Mouse (Mus musculus): Measurements from ENCODE around the gene Skiv2l. TPM values are rescaled to one million over a fixed set of nuclear protein-coding genes. Genes with fewer than 3 reads are reported as not detected.
A peak's percentile ranks its signal among the peaks of the same experiment; 100 is the strongest.

Skiv2l gene
- polyA plus RNA-seq, 1 experiment from 2014 or later: 24.3 TPM

DNA sequence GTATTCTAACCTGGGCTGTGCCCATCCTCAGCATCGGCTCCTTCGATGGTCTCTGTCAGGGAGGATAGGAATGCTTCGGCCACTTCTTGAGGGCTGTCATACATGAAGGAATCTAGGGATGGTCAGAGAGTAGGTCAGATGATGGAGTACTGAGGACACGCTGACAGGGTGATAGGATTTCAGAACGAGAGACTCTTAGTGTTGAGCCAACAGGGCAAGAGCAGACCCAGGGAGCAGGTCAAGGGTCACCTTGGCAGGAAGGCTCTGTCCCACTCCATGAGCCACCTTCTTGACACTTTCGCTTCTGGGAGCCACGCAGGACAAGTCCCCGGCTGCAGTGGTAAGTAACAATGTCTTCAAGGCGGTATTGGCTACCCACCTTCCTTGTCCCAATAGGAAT, 10.5 kb upstream of the Skiv2l start:
- Histone ChIP-seq H3K9me3 (replicated peaks; ENCODE audit: control insufficient read depth, low read length) (no peaks in the 10 kb centered on the region), H3K4me3 (ENCODE audit: low read depth, low read length) (no peak overlapping the region), H3K4me1 (ENCODE audit: control insufficient read depth, insufficient read depth, low read length) (no peaks in the 10 kb centered on the region), H3K4me2 (no peak overlapping the region), H3K27ac (ENCODE audit: low read depth, low read length) (no peak overlapping the region), H3K9ac (ENCODE audit: low read depth, low read length) (no peak overlapping the region), H3K36me3 (ENCODE audit: control insufficient read depth, insufficient read depth, low read length) (peaks cover 4% of the 10 kb centered on the region; the same call in 1 of the 2 replicates), H3K27me3 (ENCODE audit: control insufficient read depth, insufficient read depth, low read length) (peaks cover 9% of the 10 kb centered on the region)
- ATAC-seq (replicated peaks; ENCODE audit: insufficient number of reproducible peaks, low FRiP score, low TSS enrichment): no peak
- 76% methylated on average over 9 of the region's 9 CpGs for WGBS (ENCODE audit: insufficient replicate concordance)

DNA sequence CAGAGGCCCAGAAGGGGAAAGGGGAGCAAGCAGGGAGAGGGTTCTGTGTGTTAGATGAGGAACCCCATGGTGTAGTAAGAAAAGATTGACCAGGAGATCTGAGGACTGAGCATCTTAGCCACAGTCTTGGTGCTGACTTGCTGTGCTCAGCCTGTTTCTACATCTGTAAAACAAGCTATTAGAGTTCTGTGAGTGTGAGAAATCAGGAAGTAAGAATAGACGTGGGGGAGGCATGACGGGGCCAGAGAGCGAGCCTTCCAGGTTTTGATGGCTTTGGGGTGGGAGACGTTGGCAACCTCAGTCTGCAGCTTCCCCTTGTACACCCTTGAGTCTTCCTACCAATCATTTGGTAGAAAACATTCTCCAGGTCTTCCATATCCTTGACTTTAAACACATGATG, 8.7 kb upstream of the Skiv2l start:
- Histone ChIP-seq H3K27me3 (ENCODE audit: control insufficient read depth, insufficient read depth, low read length) (peaks cover 9% of the 10 kb centered on the region), H3K4me3 (ENCODE audit: low read depth, low read length) (no peak overlapping the region), H3K9me3 (replicated peaks; ENCODE audit: control insufficient read depth, low read length) (no peaks in the 10 kb centered on the region), H3K27ac (ENCODE audit: low read depth, low read length) (no peak overlapping the region), H3K4me1 (ENCODE audit: control insufficient read depth, insufficient read depth, low read length) (no peaks in the 10 kb centered on the region), H3K36me3 (ENCODE audit: control insufficient read depth, insufficient read depth, low read length) (peaks cover 17% of the 10 kb centered on the region; the same call in 1 of the 2 replicates), H3K9ac (ENCODE audit: low read depth, low read length) (no peak overlapping the region), H3K4me2 (no peak overlapping the region)
- 87% methylated on average over 4 of the region's 4 CpGs for WGBS (ENCODE audit: insufficient replicate concordance)
- no peak for ATAC-seq (replicated peaks; ENCODE audit: insufficient number of reproducible peaks, low FRiP score, low TSS enrichment)

GRCm38 (mm10) chr17:34855825-34856224, 5.8 kb upstream of the Skiv2l start:
- WGBS (ENCODE audit: insufficient replicate concordance): 40% methylated on average over 3 of the region's 3 CpGs

GRCm38 (mm10) chr17:34854761-34855160, 4.8 kb upstream of the Skiv2l start:
- ATAC-seq (replicated peaks; ENCODE audit: insufficient number of reproducible peaks, low FRiP score, low TSS enrichment): no peak
- Histone ChIP-seq H3K4me3 (ENCODE audit: low read depth, low read length) (no peak overlapping the region), H3K9me3 (replicated peaks; ENCODE audit: control insufficient read depth, low read length) (no peaks in the 10 kb centered on the region), H3K27me3 (ENCODE audit: control insufficient read depth, insufficient read depth, low read length) (no peaks in the 10 kb centered on the region), H3K9ac (ENCODE audit: low read depth, low read length) (no peak overlapping the region), H3K27ac (ENCODE audit: low read depth, low read length) (no peak overlapping the region), H3K4me1 (ENCODE audit: control insufficient read depth, insufficient read depth, low read length) (peaks cover 8% of the 10 kb centered on the region), H3K4me2 (no peak overlapping the region), H3K36me3 (ENCODE audit: control insufficient read depth, insufficient read depth, low read length) (peaks cover 27% of the 10 kb centered on the region; the same call in 1 of the 2 replicates)
- 85% methylated on average over 3 of the region's 3 CpGs for WGBS (ENCODE audit: insufficient replicate concordance)

More at GRCm38 (mm10) chr17:34855825-34856224, 5.8 kb upstream of the Skiv2l start:
- H3K4me3 ChIP-seq (ENCODE audit: low read depth, low read length): no peak overlapping the region
- H3K4me1 ChIP-seq (ENCODE audit: control insufficient read depth, insufficient read depth, low read length): peaks cover 7% of the 10 kb centered on the region
- no peaks in the 10 kb centered on the region for H3K27me3 ChIP-seq (ENCODE audit: control insufficient read depth, insufficient read depth, low read length)
- H3K27ac ChIP-seq (ENCODE audit: low read depth, low read length): no peak overlapping the region
- H3K36me3 ChIP-seq (ENCODE audit: control insufficient read depth, insufficient read depth, low read length): peaks cover 27% of the 10 kb centered on the region; the same call in 1 of the 2 replicates
- no peak overlapping the region for H3K4me2 ChIP-seq
- no peaks in the 10 kb centered on the region for H3K9me3 ChIP-seq (replicated peaks; ENCODE audit: control insufficient read depth, low read length)
- no peak overlapping the region for H3K9ac ChIP-seq (ENCODE audit: low read depth, low read length)
- no peak for ATAC-seq (replicated peaks; ENCODE audit: insufficient number of reproducible peaks, low FRiP score, low TSS enrichment)

- Histone ChIP-seq H3K36me3 (ENCODE audit: control insufficient read depth, insufficient read depth, low read length) (peaks cover 27% of the 10 kb centered on the region; the same call in 1 of the 2 replicates), H3K4me1 (ENCODE audit: control insufficient read depth, insufficient read depth, low read length) (peaks cover 12% of the 10 kb centered on the region), H3K9ac (ENCODE audit: low read depth, low read length) (no peak overlapping the region), H3K27me3 (ENCODE audit: control insufficient read depth, insufficient read depth, low read length) (no peaks in the 10 kb centered on the region), H3K4me2 (no peak overlapping the region), H3K9me3 (replicated peaks; ENCODE audit: control insufficient read depth, low read length) (no peaks in the 10 kb centered on the region), H3K4me3 (ENCODE audit: low read depth, low read length) (no peak overlapping the region), H3K27ac (ENCODE audit: low read depth, low read length) (no peak overlapping the region)
- ATAC-seq (replicated peaks; ENCODE audit: insufficient number of reproducible peaks, low FRiP score, low TSS enrichment): no peak
- WGBS (ENCODE audit: insufficient replicate concordance): 78% methylated on average over 8 of the region's 8 CpGs
Measured at GRCm38 (mm10) chr17:34853511-34853910, 3.5 kb upstream of the Skiv2l start.

- peaks cover 12% of the 10 kb centered on the region for H3K4me1 ChIP-seq (ENCODE audit: control insufficient read depth, insufficient read depth, low read length)
- peaks cover 36% of the 10 kb centered on the region for H3K36me3 ChIP-seq (ENCODE audit: control insufficient read depth, insufficient read depth, low read length)
- WGBS (ENCODE audit: insufficient replicate concordance): 1% methylated on average over 25 of the region's 25 CpGs
- H3K9ac ChIP-seq (ENCODE audit: low read depth, low read length): peak overlapping the region; percentile 90
- H3K4me3 ChIP-seq (ENCODE audit: low read depth, low read length): peak overlapping the region; percentile 96
- 0 out of 2 replicates have a peak, but pooled peaks have one; percentile 5 for ATAC-seq (replicated peaks; ENCODE audit: insufficient number of reproducible peaks, low FRiP score, low TSS enrichment)
- peak overlapping the region; percentile 92 for H3K4me2 ChIP-seq
- no peaks in the 10 kb centered on the region for H3K9me3 ChIP-seq (replicated peaks; ENCODE audit: control insufficient read depth, low read length)
- no peaks in the 10 kb centered on the region for H3K27me3 ChIP-seq (ENCODE audit: control insufficient read depth, insufficient read depth, low read length)
- peak overlapping the region; percentile 43; the same call in 1 of the 2 replicates for H3K27ac ChIP-seq (ENCODE audit: low read depth, low read length)
Measured at GRCm38 (mm10) chr17:34850517-34851125, 611 bp upstream of the Skiv2l start.

GRCm38 (mm10) chr17:34847615-34848014, 2.4 kb downstream of the Skiv2l start:
- no peak overlapping the region for H3K4me3 ChIP-seq (ENCODE audit: low read depth, low read length)
- peaks cover 12% of the 10 kb centered on the region for H3K4me1 ChIP-seq (ENCODE audit: control insufficient read depth, insufficient read depth, low read length)
- peaks cover 25% of the 10 kb centered on the region for H3K36me3 ChIP-seq (ENCODE audit: control insufficient read depth, insufficient read depth, low read length)
- H3K27ac ChIP-seq (ENCODE audit: low read depth, low read length): no peak overlapping the region
- ATAC-seq (replicated peaks; ENCODE audit: insufficient number of reproducible peaks, low FRiP score, low TSS enrichment): no peak
- H3K9ac ChIP-seq (ENCODE audit: low read depth, low read length): no peak overlapping the region
- no peaks in the 10 kb centered on the region for H3K27me3 ChIP-seq (ENCODE audit: control insufficient read depth, insufficient read depth, low read length)
- no peaks in the 10 kb centered on the region for H3K9me3 ChIP-seq (replicated peaks; ENCODE audit: control insufficient read depth, low read length)
- H3K4me2 ChIP-seq: no peak overlapping the region
- WGBS (ENCODE audit: insufficient replicate concordance): 84% methylated on average over 7 of the region's 7 CpGs

- Histone ChIP-seq H3K4me2 (no peak overlapping the region), H3K27ac (ENCODE audit: low read depth, low read length) (no peak overlapping the region), H3K27me3 (ENCODE audit: control insufficient read depth, insufficient read depth, low read length) (no peaks in the 10 kb centered on the region), H3K4me1 (ENCODE audit: control insufficient read depth, insufficient read depth, low read length) (peaks cover 12% of the 10 kb centered on the region), H3K36me3 (ENCODE audit: control insufficient read depth, insufficient read depth, low read length) (peaks cover 22% of the 10 kb centered on the region), H3K9me3 (replicated peaks; ENCODE audit: control insufficient read depth, low read length) (no peaks in the 10 kb centered on the region), H3K9ac (ENCODE audit: low read depth, low read length) (no peak overlapping the region), H3K4me3 (ENCODE audit: low read depth, low read length) (no peak overlapping the region)
- WGBS (ENCODE audit: insufficient replicate concordance): 90% methylated on average over 6 of the region's 6 CpGs
- ATAC-seq (replicated peaks; ENCODE audit: insufficient number of reproducible peaks, low FRiP score, low TSS enrichment): no peak
Measured at GRCm38 (mm10) chr17:34847192-34847591, 2.8 kb downstream of the Skiv2l start.

DNA sequence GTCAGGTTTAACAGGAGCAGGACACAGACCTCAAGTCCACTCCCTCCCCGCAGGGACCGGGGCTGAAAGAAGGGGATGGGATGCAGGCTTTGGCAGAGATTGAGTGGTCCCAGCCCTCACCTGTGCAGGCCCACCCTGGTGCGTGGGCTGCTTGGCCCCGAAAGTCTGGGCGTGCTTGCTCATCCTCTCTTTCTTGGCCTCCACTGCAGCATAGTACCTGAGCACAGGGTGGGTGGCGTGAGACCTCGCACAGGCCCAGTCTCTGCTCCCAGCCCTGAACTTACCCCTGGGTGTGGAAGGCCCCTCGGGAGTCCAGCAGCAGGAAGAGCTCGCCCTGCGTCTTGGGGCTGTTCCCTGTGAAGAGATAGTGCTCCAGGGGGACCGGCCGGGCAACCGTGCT, 5.1 kb downstream of the Skiv2l start:
- no peaks in the 10 kb centered on the region for H3K9me3 ChIP-seq (replicated peaks; ENCODE audit: control insufficient read depth, low read length)
- H3K27ac ChIP-seq (ENCODE audit: low read depth, low read length): no peak overlapping the region
- H3K27me3 ChIP-seq (ENCODE audit: control insufficient read depth, insufficient read depth, low read length): no peaks in the 10 kb centered on the region
- ATAC-seq (replicated peaks; ENCODE audit: insufficient number of reproducible peaks, low FRiP score, low TSS enrichment): no peak
- peaks cover 5% of the 10 kb centered on the region for H3K4me1 ChIP-seq (ENCODE audit: control insufficient read depth, insufficient read depth, low read length)
- peaks cover 32% of the 10 kb centered on the region for H3K36me3 ChIP-seq (ENCODE audit: control insufficient read depth, insufficient read depth, low read length)
- no peak overlapping the region for H3K4me2 ChIP-seq
- 87% methylated on average over 13 of the region's 13 CpGs for WGBS (ENCODE audit: insufficient replicate concordance)
- no peak overlapping the region for H3K4me3 ChIP-seq (ENCODE audit: low read depth, low read length)
- H3K9ac ChIP-seq (ENCODE audit: low read depth, low read length): no peak overlapping the region

Data from heart, embryonic 11.5 days (tissue).